Mouse (Mus musculus) adrenal gland, adult 2 months (tissue): ENCODE data around the gene Pir. TPM values are rescaled to one million over a fixed set of nuclear protein-coding genes. Genes with fewer than 3 reads are reported as not detected.

ENCODE experiments used
- DNase-seq: peaks from one replicate; pipeline ENCODE4 v3.0.0; 2021
- long read RNA-seq: library from polyadenylated mRNA; stranded (forward); transcript quantifications from one replicate; pipeline ENCODE4 v2.0.0, GENCODE M21; 2021
- polyA plus RNA-seq: library from polyadenylated mRNA; depleted of rRNA; stranded (reverse); fragments of >200 nt; gene quantifications from 2 replicates; pipeline ENCODE4 v1.2.3, GENCODE M21; 2012; rRNA removed
- total RNA-seq, 2 experiments: library from RNA; stranded (reverse); gene quantifications; 2 replicates each; pipeline ENCODE4 v1.2.3; 2021

Pir gene
- total RNA-seq (1 to 10 TPM; 5.6 to 6.9 TPM), polyA plus RNA-seq (1.9 and 2.2 TPM in 2 replicates)
- long read RNA-seq, partial matches to known transcripts: 0 of 4 reads
- long read RNA-seq, other reads (novel, unspliced or antisense): 1 of 4 reads

- peak; percentile 65 for DNase-seq
These were observed at the start of gene Pir for GRCm38 (mm10) chrX:164269285-164269761. Gene Pir, plus strand, starts transcription at chrX:164269371.

GRCm38 (mm10) chrX:164221989-164222388 lies 47.2 kb upstream of the Pir start:
- DNase-seq: peak; percentile 10

GRCm38 (mm10) chrX:164233380-164233779 lies 35.8 kb upstream of the Pir start:
- DNase-seq: no peak

GRCm38 (mm10) chrX:164245714-164246113 lies 23.5 kb upstream of the Pir start:
- no peak for DNase-seq

GRCm38 (mm10) chrX:164246722-164247121 lies 22.4 kb upstream of the Pir start:
- no peak for DNase-seq

- DNase-seq: no peak
These were observed 12.6 kb upstream of the Pir start for GRCm38 (mm10) chrX:164256527-164256926.

- no peak for DNase-seq
These were observed 11.1 kb upstream of the Pir start, which contains the start of gene Bmx for GRCm38 (mm10) chrX:164258057-164258456. Gene Bmx, minus strand, starts transcription at chrX:164258193.

GRCm38 (mm10) chrX:164258662-164259061 lies 10.5 kb upstream of the Pir start:
- DNase-seq: no peak

GRCm38 (mm10) chrX:164262286-164262685 lies 6.9 kb upstream of the Pir start:
- DNase-seq: no peak

GRCm38 (mm10) chrX:164264861-164265260 lies 4.3 kb upstream of the Pir start:
- no peak for DNase-seq

- DNase-seq: no peak
These were observed 1.4 kb downstream of the Pir start for GRCm38 (mm10) chrX:164270603-164271002.

- DNase-seq: no peak
These were observed 6.4 kb downstream of the Pir start for GRCm38 (mm10) chrX:164275536-164275935.

GRCm38 (mm10) chrX:164280918-164281647 lies 11.9 kb downstream of the Pir start:
- no peak for DNase-seq

- DNase-seq: no peak
These were observed 14.6 kb downstream of the Pir start for GRCm38 (mm10) chrX:164283808-164284207.

GRCm38 (mm10) chrX:164287077-164287476 lies 17.9 kb downstream of the Pir start:
- DNase-seq: peak; percentile 18

GRCm38 (mm10) chrX:164291147-164291546 lies 22.0 kb downstream of the Pir start:
- DNase-seq: no peak

- DNase-seq: peak; percentile 18
These were observed 37.1 kb downstream of the Pir start for GRCm38 (mm10) chrX:164306250-164306649.

- no peak for DNase-seq
These were observed 44.7 kb downstream of the Pir start for GRCm38 (mm10) chrX:164313876-164314275.

GRCm38 (mm10) chrX:164318554-164318953 lies 49.4 kb downstream of the Pir start:
- no peak for DNase-seq

- DNase-seq: peak; percentile 31
These were observed 50.9 kb downstream of the Pir start for GRCm38 (mm10) chrX:164320031-164320430.

- DNase-seq: no peak
These were observed 53.3 kb downstream of the Pir start for GRCm38 (mm10) chrX:164322492-164322891.

GRCm38 (mm10) chrX:164323391-164323913 lies 54.3 kb downstream of the Pir start:
- DNase-seq: no peak

- no peak for DNase-seq
These were observed 61.2 kb downstream of the Pir start for GRCm38 (mm10) chrX:164330351-164330750.
